Mouse (Mus musculus): ENCODE measurements at regions not wholly inside any gene's neighbourhood (a gene's known extent, or its start where the extent isn't known, plus 50 kb on each side); places are given as distances from the start of the nearest gene placed in this dataset.

DNA sequence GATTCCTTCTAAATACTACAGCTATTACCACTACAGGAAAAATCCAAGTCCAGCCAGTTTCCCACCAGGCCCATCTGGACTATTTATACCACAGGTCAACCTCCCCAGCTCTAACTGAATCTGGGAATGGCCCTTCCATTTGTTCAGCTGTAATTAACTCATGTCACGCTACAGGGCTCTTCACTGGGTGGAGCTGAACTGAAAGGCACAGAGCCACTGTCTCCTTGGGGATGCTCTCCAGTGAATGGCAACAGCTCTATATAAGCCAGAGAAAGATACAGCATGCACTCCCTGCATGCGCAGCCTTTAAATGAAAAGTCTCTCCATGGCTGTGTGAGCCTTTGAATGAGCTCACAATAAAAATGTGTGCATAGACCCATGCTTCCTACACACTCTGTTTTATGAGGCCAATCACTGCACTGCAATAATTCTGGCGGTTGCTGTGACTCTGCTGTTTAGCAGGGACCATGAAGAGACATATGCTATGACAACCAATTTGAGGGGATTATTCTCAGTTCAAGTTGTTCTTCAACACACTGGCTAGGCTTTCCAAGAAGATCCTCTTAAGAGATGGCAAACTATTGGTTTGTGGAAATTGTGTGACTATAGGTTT lies 376.3 kb upstream of the Kif18a start:
- intact Hi-C loops (cut with DNase I): no loop called here

DNA sequence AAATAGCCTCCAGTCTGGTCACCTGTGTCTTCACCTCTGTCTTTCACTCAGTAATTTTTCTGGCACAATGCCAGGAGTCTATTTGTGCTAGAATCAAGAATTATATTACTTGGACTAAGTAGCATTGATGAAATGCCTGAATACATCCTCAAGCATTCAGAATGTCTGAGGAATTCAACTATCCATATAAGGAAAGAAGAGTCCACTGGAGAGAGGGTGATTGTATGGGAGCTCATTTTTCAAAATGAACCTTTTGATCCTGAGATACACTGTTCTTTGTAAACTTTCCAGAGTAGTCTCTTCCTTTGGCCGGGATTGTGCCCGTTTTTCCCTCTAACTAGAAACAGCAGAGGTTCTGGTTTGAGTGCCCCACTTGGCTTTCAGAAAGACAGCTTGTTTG lies 367.0 kb upstream of the Kif18a start:
- intact Hi-C loops (cut with DNase I): no loop called here

DNA sequence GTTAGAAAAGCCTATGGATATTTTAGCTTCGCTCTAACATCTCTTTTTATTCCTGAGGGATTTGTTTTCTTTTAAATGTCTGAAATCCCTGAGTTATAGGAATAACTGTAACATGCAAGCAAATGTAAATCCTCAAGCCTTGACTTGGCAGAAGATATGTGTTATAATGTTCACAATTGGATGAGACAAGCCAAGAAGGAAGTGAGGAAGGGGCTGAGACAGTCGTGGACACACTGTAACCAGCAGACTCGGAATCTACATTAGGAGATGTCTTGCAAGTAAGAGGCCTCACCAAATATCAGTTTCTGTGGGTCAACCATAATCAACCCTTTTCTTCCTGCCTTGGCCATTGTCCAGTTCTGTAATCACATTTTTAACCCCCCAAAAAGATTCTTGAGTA lies 366.6 kb upstream of the Kif18a start:
- intact Hi-C loops (cut with DNase I): no loop called here

DNA sequence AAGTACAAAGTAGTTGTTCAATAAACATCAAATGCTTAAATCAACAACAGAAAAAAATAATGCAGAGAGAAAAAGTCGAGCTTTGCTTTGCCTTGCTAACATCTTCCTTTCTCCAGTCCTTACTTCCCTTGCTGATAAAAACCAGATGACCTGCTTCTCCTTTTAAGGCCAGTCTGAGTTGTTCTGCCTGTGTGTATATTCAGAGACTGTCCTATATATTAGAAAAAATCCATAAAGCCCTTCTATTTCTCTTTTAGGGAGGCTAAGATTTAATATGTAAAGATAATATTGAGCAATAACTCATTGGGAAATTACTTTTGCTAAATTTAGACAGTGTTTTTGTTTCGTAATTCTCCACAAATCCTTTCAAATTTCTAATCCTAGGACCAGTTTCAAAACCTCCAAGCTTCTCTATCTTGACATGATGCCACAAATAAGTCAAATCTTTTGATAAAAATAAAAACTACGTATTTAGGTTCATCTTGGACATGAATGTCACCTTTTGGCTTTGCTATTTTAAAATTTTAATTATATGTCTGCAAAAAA lies 361.0 kb upstream of the Kif18a start:
- intact Hi-C loops (cut with DNase I): no loop called here

DNA sequence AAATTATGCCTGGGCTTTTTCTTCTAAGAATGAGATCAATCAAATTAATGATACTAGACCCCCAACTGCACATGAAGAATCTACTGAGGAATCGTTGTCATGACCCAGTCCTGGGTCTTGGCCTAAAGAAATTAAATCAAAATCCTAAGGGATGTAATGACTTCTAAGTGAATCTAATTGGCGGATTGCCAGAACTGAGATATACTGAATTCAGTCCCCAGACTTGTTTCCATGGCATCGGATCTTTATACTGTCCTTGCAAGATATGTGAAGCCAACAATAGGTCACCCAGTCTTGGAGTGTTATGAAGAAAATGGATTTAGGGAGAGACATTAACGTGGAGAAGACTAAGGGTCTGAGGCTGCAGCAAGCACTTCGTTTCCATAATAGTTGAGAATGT lies 360.4 kb upstream of the Kif18a start:
- intact Hi-C loops (cut with DNase I): no loop called here

DNA sequence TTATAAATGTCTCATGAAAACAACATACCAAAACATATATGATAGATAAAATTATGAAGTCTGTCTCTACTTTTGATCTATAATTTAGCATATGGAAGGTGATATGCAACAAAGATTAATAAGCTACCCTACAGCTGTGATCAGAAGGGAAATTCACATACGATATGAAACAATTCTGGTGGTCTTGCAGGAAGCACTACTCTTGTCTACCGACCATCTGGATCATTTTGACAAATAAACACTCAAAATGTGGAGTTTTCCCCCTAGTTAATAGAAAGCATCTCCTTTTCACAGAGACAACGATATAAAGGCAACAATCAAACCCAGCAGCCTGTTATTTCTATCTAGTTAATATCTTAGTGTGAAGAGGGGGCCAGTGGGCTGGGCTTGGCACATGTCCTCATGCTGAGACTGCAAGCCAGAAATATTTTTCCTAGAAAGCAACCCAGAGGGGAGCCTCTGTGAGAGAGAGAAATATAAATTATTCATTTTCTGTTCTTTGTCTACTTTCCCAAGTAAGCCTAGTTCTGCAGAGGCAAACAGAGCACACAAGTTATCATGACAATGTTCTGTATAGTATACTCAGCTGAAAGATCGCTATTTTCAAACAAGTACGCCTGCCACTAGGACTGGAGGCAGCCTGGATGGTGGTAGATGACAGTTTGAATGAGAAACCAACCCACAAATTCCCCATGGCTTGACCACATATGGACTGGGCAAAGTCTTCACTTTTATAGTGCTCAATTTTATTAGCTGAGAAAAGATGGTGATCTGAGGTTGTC lies 344.4 kb upstream of the Kif18a start:
- intact Hi-C loops (cut with DNase I): no loop called here

DNA sequence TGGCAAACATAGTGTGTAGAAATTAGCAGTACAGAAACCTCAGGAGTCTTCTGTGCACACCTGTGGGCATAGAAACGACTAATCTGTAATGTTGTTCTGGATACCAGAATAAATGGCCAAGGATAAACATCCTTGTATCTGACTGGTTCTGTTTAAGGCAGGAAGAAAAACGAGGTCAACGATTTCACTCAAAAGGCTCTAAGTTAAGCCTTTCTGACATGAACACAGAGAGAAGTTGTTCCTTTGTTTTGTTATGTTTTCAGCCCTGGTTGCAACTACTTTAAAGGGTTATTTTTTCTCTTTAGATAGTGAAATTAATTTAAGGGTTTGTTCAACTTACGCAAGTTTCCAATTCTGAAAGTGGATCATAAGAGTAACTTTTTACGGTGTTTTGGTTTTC lies 299.6 kb upstream of the Kif18a start:
- intact Hi-C loops (cut with DNase I): no loop called here

DNA sequence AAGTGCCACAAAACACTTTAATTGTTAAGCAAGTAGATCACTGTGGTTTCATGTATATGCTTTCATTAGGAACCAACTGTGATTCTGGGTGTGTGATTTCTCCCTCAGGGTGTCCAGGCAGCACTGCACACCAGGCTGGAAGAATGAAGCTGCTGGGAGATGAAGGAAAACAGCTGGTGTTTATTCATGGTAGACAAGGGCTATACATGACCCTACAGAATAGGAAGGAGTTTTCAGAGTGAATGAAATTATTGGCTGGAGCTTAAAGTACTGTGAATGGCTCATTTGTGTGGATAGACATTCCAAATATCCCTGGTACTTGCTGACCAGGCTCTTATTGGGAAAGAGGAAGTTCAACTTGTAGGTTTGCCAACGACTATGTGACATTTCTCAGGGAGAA lies 264.3 kb upstream of the Kif18a start:
- intact Hi-C loops (cut with DNase I): no loop called here

DNA sequence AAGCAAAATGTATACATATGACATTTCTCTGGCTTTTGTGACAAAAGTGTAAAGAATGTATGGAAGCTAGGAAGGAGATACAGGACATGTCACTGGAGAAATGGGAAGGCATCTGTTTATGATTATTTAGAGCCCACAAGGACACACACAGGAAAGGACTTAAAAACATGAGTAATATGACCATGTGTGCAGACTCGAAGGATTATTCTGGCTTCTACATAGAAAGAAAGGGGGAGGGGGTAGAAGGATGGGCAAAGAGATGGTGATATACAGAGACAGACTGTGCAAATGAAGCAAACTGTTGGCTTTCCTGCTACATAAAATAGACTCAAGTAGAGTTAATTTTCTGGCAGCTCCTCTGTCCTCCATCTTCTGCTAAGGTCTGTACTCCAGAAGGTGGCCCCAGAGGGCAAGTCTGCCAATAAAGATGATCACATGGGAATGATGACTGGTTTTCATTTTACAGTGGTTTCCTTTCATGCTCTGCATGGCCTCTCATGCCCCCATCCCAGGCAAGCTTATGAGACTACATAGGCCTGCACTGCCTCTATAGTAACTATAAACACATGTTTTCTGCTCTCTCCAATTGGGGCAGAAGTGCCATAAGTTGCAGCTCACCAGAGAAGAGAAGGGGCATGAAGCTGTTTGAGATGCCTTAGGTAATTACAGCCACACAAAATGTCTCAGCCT lies 263.4 kb upstream of the Kif18a start:
- intact Hi-C loops (cut with DNase I): no loop called here

DNA sequence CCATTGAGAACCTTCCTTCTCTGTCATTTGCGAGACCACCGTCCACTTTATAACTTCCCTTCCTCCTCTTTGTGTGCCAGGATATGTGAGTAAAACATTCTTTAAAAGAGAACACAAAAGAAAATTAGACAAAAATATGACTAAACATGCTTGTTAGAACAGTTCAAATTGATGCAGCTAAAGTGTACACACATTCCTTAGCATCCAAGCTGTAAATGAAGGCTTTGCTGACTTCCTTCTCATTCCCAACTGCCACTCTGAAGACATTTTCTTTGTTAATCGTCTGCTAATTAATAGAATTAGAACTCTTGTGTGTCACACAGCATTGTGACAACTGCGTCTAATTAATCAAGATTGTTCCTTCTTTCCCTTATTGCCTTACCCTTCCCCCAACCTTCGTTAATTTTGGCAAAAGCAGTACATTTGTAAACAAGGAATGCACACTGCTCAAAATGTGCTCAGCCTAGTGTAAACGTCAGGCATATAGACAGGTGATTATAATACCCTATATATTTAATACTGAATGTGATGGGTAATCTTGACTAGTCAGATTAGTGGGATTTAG lies 242.3 kb upstream of the Kif18a start:
- intact Hi-C loops (cut with DNase I): no loop called here

Data from adrenal gland (tissue).